Mouse (Mus musculus) embryonic facial prominence, embryonic 14.5 days (tissue): ENCODE data around the gene S100a14. TPM values are rescaled to one million over a fixed set of nuclear protein-coding genes. Genes with fewer than 3 reads are reported as not detected.

ENCODE experiments used
- ATAC-seq: fragments of 200-750 bp; cut with Nextera tagmentation; 2 replicates; pipeline ENCODE4 v1.8.0; 2017; ENCODE audit warnings: low read depth, moderate number of reproducible peaks, moderate TSS enrichment
- DNase-seq: peaks from one replicate; pipeline ENCODE4 v3.0.0-alpha.2; 2015; ENCODE audit warnings: low spot score
- H3K27ac ChIP-seq: fragments of 300-500 bp; sonication (generic); replicated peaks from 2 replicates; pipeline ENCODE4 v1.5.1; 2014; ENCODE audit warnings: low read depth, mild to moderate bottlenecking, low read length, moderate library complexity
- H3K27me3 ChIP-seq: fragments of 300-500 bp; sonication (generic); replicated peaks from 2 replicates; pipeline ENCODE4 v1.6.1; 2014; ENCODE audit warnings: low read length; ENCODE audit not compliant: control insufficient read depth, insufficient read depth
- H3K36me3 ChIP-seq: fragments of 300-500 bp; sonication (generic); 2 replicates; pipeline ENCODE4 v1.6.1; 2014; ENCODE audit warnings: low read length, mixed read lengths; ENCODE audit not compliant: control insufficient read depth, insufficient read depth
- H3K4me1 ChIP-seq: fragments of 300-500 bp; sonication (generic); 2 replicates; pipeline ENCODE4 v1.6.1; 2014; ENCODE audit warnings: antibody characterized with exemption, low read length; ENCODE audit not compliant: control insufficient read depth, insufficient read depth
- H3K4me2 ChIP-seq: fragments of 300-500 bp; sonication (generic); 2 replicates; pipeline ENCODE4 v1.6.1; 2014; ENCODE audit warnings: low read depth, mild to moderate bottlenecking, low read length, moderate library complexity, mixed read lengths
- H3K4me3 ChIP-seq: fragments of 300-500 bp; sonication (generic); 2 replicates; pipeline ENCODE4 v1.5.1; 2014; ENCODE audit warnings: low read depth, mild to moderate bottlenecking, low read length
- H3K9ac ChIP-seq: fragments of 300-500 bp; sonication (generic); 2 replicates; pipeline ENCODE4 v1.6.1; 2014; ENCODE audit warnings: low read depth, mild to moderate bottlenecking, low read length, moderate library complexity, mixed read lengths
- H3K9me3 ChIP-seq: fragments of 300-500 bp; sonication (generic); 2 replicates; pipeline ENCODE4 v1.6.1; 2016; ENCODE audit warnings: low read length; ENCODE audit not compliant: control insufficient read depth
- WGBS: fragments of 180-500 bp; shearing (Covaris S2); extraction: QIAGEN DNeasy Blood & Tissue Kit; methylation state at CpG from one replicate; pipeline ENCODE4 v1.1.7; 2014; 5-methylcytosine and 5-hydroxymethylcytosine counted together
- polyA plus RNA-seq: library from polyadenylated mRNA; unstranded; fragments of >200 nt; fragmentation: Nextera tagmentation; extraction: Ambion mirVana; gene quantifications from 2 replicates; pipeline ENCODE4 v1.2.1, GENCODE M21; 2014

S100a14 gene
- polyA plus RNA-seq, 1 experiment from 2014 or later = 21.5 TPM

- no peaks in the 10 kb centered on the region for H3K9me3 ChIP-seq
- ATAC-seq (peak; percentile 24; the same call in 1 of the 2 replicates), DNase-seq (no peak)
- H3K36me3 ChIP-seq = peaks cover 89% of the 10 kb centered on the region
- H3K4me1 ChIP-seq = peaks cover 10% of the 10 kb centered on the region; the same call in 1 of the 2 replicates
- H3K9ac ChIP-seq = no peak overlapping the region
- H3K4me2 ChIP-seq = no peak overlapping the region
- WGBS = 83% methylated on average over 4 of the region's 4 CpGs
- H3K4me3 ChIP-seq = no peak overlapping the region
- no peaks in the 10 kb centered on the region for H3K27me3 ChIP-seq
- no peak overlapping the region for H3K27ac ChIP-seq
Measured at GRCm38 (mm10) chr3:90503444-90503843, 23.2 kb upstream of the S100a14 start.

GRCm38 (mm10) chr3:90505216-90505615 is 21.4 kb upstream of the S100a14 start:
- 92% methylated on average over 5 of the region's 5 CpGs for WGBS
- no peak overlapping the region for H3K4me3 ChIP-seq

GRCm38 (mm10) chr3:90506362-90506761 is 20.3 kb upstream of the S100a14 start:
- DNase-seq (no peak), ATAC-seq (no peak)
- H3K27me3 ChIP-seq = no peaks in the 10 kb centered on the region
- H3K27ac ChIP-seq = no peak overlapping the region
- H3K4me3 ChIP-seq = no peak overlapping the region
- 85% methylated on average over 3 of the region's 3 CpGs for WGBS
- H3K9me3 ChIP-seq = no peaks in the 10 kb centered on the region
- no peak overlapping the region for H3K9ac ChIP-seq
- H3K4me2 ChIP-seq = no peak overlapping the region
- H3K36me3 ChIP-seq = peaks cover 63% of the 10 kb centered on the region
- H3K4me1 ChIP-seq = peaks cover 10% of the 10 kb centered on the region; the same call in 1 of the 2 replicates

More at GRCm38 (mm10) chr3:90505216-90505615, 21.4 kb upstream of the S100a14 start:
- DNase-seq = no peak
- H3K4me1 ChIP-seq = peaks cover 10% of the 10 kb centered on the region; the same call in 1 of the 2 replicates
- H3K27me3 ChIP-seq = no peaks in the 10 kb centered on the region
- H3K9me3 ChIP-seq = no peaks in the 10 kb centered on the region
- no peak overlapping the region for H3K9ac ChIP-seq
- ATAC-seq = no peak
- peaks cover 73% of the 10 kb centered on the region for H3K36me3 ChIP-seq
- no peak overlapping the region for H3K27ac ChIP-seq
- H3K4me2 ChIP-seq = no peak overlapping the region

- Histone ChIP-seq H3K9me3 (no peaks in the 10 kb centered on the region), H3K27me3 (peaks cover 5% of the 10 kb centered on the region; the same call in 1 of the 2 replicates), H3K4me1 (peaks cover 10% of the 10 kb centered on the region; the same call in 1 of the 2 replicates), H3K9ac (peak overlapping the region; percentile 99), H3K4me2 (peak overlapping the region; percentile 64), H3K27ac (peak overlapping the region; percentile 94), H3K4me3 (peak overlapping the region; percentile 95), H3K36me3 (peaks cover 43% of the 10 kb centered on the region)
- WGBS = 3% methylated on average over 20 of the region's 20 CpGs
- DNase-seq (no peak), ATAC-seq (peak; percentile 3; the same call in 1 of the 2 replicates)
Measured at GRCm38 (mm10) chr3:90508287-90508949, 18.2 kb upstream of the S100a14 start.

- DNase-seq (peak; percentile 99), ATAC-seq (peak; percentile 92)
- under 1% methylated on average over 49 of the region's 66 CpGs for WGBS
- Histone ChIP-seq H3K4me1 (peaks cover 14% of the 10 kb centered on the region; the same call in 1 of the 2 replicates), H3K27me3 (peaks cover 6% of the 10 kb centered on the region; the same call in 1 of the 2 replicates), H3K4me3 (peak within 1 kb of the TSS; percentile 95), H3K27ac (peak within 1 kb of the TSS; percentile 94), H3K9me3 (no peaks in the 10 kb centered on the region), H3K9ac (peak within 1 kb of the TSS; percentile 99), H3K36me3 (peaks cover 36% of the 10 kb centered on the region), H3K4me2 (peak within 1 kb of the TSS; percentile 64)
Measured at GRCm38 (mm10) chr3:90508950-90509746, 17.5 kb upstream of the S100a14 start, which contains the start of gene Chtop. Chtop (minus strand) TSS chr3:90509498.

- Histone ChIP-seq H3K27me3 (peaks cover 6% of the 10 kb centered on the region; the same call in 1 of the 2 replicates), H3K4me1 (peaks cover 15% of the 10 kb centered on the region; the same call in 1 of the 2 replicates), H3K4me2 (peak overlapping the region; percentile 64), H3K36me3 (peaks cover 30% of the 10 kb centered on the region), H3K9ac (no peak overlapping the region), H3K4me3 (peak overlapping the region; percentile 95), H3K27ac (peak overlapping the region; percentile 74; the same call in 1 of the 2 replicates), H3K9me3 (no peaks in the 10 kb centered on the region)
- ATAC-seq (no peak), DNase-seq (no peak)
- WGBS = 27% methylated on average over 2 of the region's 2 CpGs
Measured at GRCm38 (mm10) chr3:90509747-90510123, 16.9 kb upstream of the S100a14 start.

GRCm38 (mm10) chr3:90512276-90512675 is 14.4 kb upstream of the S100a14 start:
- H3K4me2 ChIP-seq = no peak overlapping the region
- no peak overlapping the region for H3K27ac ChIP-seq
- H3K36me3 ChIP-seq = peaks cover 4% of the 10 kb centered on the region
- ATAC-seq (no peak), DNase-seq (no peak)
- H3K4me1 ChIP-seq = peaks cover 24% of the 10 kb centered on the region
- WGBS = 80% methylated on average over 5 of the region's 5 CpGs
- H3K9me3 ChIP-seq = no peaks in the 10 kb centered on the region
- H3K4me3 ChIP-seq = no peak overlapping the region
- peaks cover 6% of the 10 kb centered on the region; the same call in 1 of the 2 replicates for H3K27me3 ChIP-seq
- no peak overlapping the region for H3K9ac ChIP-seq

- peaks cover 16% of the 10 kb centered on the region for H3K4me1 ChIP-seq
- H3K27ac ChIP-seq = no peak overlapping the region
- H3K27me3 ChIP-seq = peaks cover 6% of the 10 kb centered on the region; the same call in 1 of the 2 replicates
- no peak overlapping the region for H3K9ac ChIP-seq
- H3K9me3 ChIP-seq = no peaks in the 10 kb centered on the region
- no peak for ATAC-seq
- H3K4me2 ChIP-seq = peak overlapping the region; percentile 5; the same call in 1 of the 2 replicates
- H3K36me3 ChIP-seq = no peaks in the 10 kb centered on the region
- WGBS = 74% methylated on average over 9 of the region's 9 CpGs
- no peak overlapping the region for H3K4me3 ChIP-seq
- no peak for DNase-seq
Measured at GRCm38 (mm10) chr3:90512948-90513642, 13.6 kb upstream of the S100a14 start.
